Mouse (Mus musculus) cerebellum, adult 2 months (tissue): ENCODE data around the gene Itgax.

ENCODE experiments used
- CTCF ChIP-seq: fragments of 200-500 bp; IDR thresholded peaks from 2 replicates; pipeline ENCODE4 v1.5.1; 2011; ENCODE audit warnings: low read depth, mild to moderate bottlenecking, control low read depth, low read length, moderate library complexity, borderline replicate concordance; ENCODE audit not compliant: insufficient read depth
- POLR2A ChIP-seq: fragments of 200-500 bp; IDR thresholded peaks from 2 replicates; pipeline ENCODE4 v1.6.1; 2011; ENCODE audit warnings: low read length, control low read depth, borderline replicate concordance; ENCODE audit not compliant: insufficient read depth

DNA sequence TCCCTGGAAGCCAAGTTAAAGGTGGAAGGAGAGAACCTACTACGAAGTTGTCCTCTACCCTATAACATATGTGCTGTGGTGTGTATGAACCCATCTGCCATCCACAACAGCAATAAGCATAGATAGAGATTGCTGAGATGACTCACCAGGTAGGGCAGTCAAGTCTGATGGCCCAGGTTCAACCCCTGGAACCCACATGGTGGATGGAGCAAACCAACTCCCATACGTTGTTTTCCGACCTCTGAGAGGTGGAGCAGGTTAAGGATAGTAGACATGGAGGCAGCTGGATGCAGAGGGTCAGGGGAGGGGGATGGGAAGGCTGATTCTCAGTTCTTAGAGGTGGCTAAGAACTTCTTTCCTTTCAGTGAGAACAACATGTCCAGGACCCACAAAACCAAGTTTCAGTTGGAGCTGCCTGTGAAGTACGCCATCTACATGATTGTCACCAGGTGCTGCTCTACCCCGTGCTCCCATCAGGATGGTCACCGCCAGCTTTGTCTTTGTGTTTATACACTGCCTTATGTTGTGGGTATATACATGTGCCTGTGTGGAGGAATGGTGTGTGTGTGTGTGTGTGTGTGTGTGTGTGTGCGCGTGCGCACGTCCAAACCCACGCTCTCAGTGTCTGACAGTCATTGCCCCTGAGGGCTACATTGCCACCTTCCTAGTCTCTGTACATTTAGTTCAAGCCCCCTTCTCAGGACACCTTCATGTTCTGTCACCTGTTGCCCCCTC is 14.8 kb upstream of the Itgax start:
- TF ChIP-seq CTCF: no peak
- no peak for TF ChIP-seq POLR2A
